Mouse (Mus musculus) ES-Bruce4 (cell line): Measurements from ENCODE around the gene Inpp5d.

Experiments
- CTCF ChIP-seq: IDR thresholded peaks from one replicate; pipeline ENCODE4 v1.8.1; 2011; ENCODE audit warnings: low read depth, low read length
- POLR2A ChIP-seq: IDR thresholded peaks from one replicate; pipeline ENCODE4 v1.8.1; 2011; ENCODE audit warnings: low read length; ENCODE audit not compliant: insufficient read depth

- TF ChIP-seq POLR2A (no peak), CTCF (no peak)
Measured at GRCm38 (mm10) chr1:87650611-87651079, 30.5 kb downstream of the Inpp5d start.
